Mouse (Mus musculus): ENCODE data around the gene Rita1. TPM values are rescaled to one million over a fixed set of nuclear protein-coding genes. Genes with fewer than 3 reads are reported as not detected.
A peak's percentile ranks its signal among the peaks of the same experiment; 100 is the strongest.

The Rita1 gene
- polyA plus RNA-seq, 1 experiment, result 8.0 TPM

- H3K27ac ChIP-seq (ENCODE audit: insufficient read depth, low read length), result no peak overlapping the region
- H3K4me3 ChIP-seq (ENCODE audit: extremely low read depth, insufficient read depth, insufficient read length), result no peak overlapping the region
Observed at GRCm38 (mm10) chr5:120611416-120611815, 973 bp downstream of the Rita1 start.

GRCm38 (mm10) chr5:120610906-120611305, 1.5 kb downstream of the Rita1 start:
- TF ChIP-seq POLR2A (IDR thresholded peaks at IDR 0.05; ENCODE audit: low read depth, low read length) (no peak), CTCF (IDR thresholded peaks at IDR 0.05; ENCODE audit: extremely low read depth, insufficient read depth, insufficient read length, insufficient replicate concordance) (no peak)
- no peak for DNase-seq (ENCODE audit: low read depth in 1 of 2, low spot score in 2 of 2)
- Histone ChIP-seq H3K27ac (ENCODE audit: insufficient read depth, low read length) (no peak overlapping the region), H3K27me3 (ENCODE audit: control insufficient read depth, insufficient read depth, low read length) (no peaks in the 10 kb centered on the region), H3K36me3 (ENCODE audit: control insufficient read depth, insufficient read depth, low read length) (no peaks in the 10 kb centered on the region; the same call in 1 of the 2 replicates), H3K4me3 (ENCODE audit: extremely low read depth, insufficient read depth, insufficient read length) (no peak overlapping the region), H3K4me1 (ENCODE audit: control insufficient read depth, insufficient read depth, insufficient read length) (no peaks in the 10 kb centered on the region; the same call in 1 of the 2 replicates)
- WGBS, result 89% methylated on average over 5 of the region's 5 CpGs

More at GRCm38 (mm10) chr5:120611416-120611815, 973 bp downstream of the Rita1 start:
- DNase-seq (ENCODE audit: low read depth in 1 of 2, low spot score in 2 of 2), result no peak
- TF ChIP-seq POLR2A (IDR thresholded peaks at IDR 0.05; ENCODE audit: low read depth, low read length), result no peak
- TF ChIP-seq CTCF (IDR thresholded peaks at IDR 0.05; ENCODE audit: extremely low read depth, insufficient read depth, insufficient read length, insufficient replicate concordance), result no peak
- Histone ChIP-seq H3K36me3 (ENCODE audit: control insufficient read depth, insufficient read depth, low read length) (no peaks in the 10 kb centered on the region; the same call in 1 of the 2 replicates), H3K4me1 (ENCODE audit: control insufficient read depth, insufficient read depth, insufficient read length) (no peaks in the 10 kb centered on the region; the same call in 1 of the 2 replicates), H3K27me3 (ENCODE audit: control insufficient read depth, insufficient read depth, low read length) (no peaks in the 10 kb centered on the region)
- WGBS, result 82% methylated on average over 8 of the region's 8 CpGs

GRCm38 (mm10) chr5:120609246-120609775, 3.1 kb downstream of the Rita1 start:
- TF ChIP-seq POLR2A (IDR thresholded peaks at IDR 0.05; ENCODE audit: low read depth, low read length) (no peak), CTCF (IDR thresholded peaks at IDR 0.05; ENCODE audit: extremely low read depth, insufficient read depth, insufficient read length, insufficient replicate concordance) (no peak)
- no peaks in the 10 kb centered on the region; the same call in 1 of the 2 replicates for H3K4me1 ChIP-seq (ENCODE audit: control insufficient read depth, insufficient read depth, insufficient read length)
- no peak for DNase-seq (ENCODE audit: low read depth in 1 of 2, low spot score in 2 of 2)

GRCm38 (mm10) chr5:120607335-120607734, 5.1 kb downstream of the Rita1 start:
- TF ChIP-seq POLR2A (IDR thresholded peaks at IDR 0.05; ENCODE audit: low read depth, low read length), result no peak
- TF ChIP-seq CTCF (IDR thresholded peaks at IDR 0.05; ENCODE audit: extremely low read depth, insufficient read depth, insufficient read length, insufficient replicate concordance), result no peak
- Histone ChIP-seq H3K27me3 (ENCODE audit: control insufficient read depth, insufficient read depth, low read length) (no peaks in the 10 kb centered on the region), H3K36me3 (ENCODE audit: control insufficient read depth, insufficient read depth, low read length) (no peaks in the 10 kb centered on the region), H3K4me1 (ENCODE audit: control insufficient read depth, insufficient read depth, insufficient read length) (no peaks in the 10 kb centered on the region; the same call in 1 of the 2 replicates), H3K27ac (ENCODE audit: insufficient read depth, low read length) (no peak overlapping the region), H3K4me3 (ENCODE audit: extremely low read depth, insufficient read depth, insufficient read length) (no peak overlapping the region)
- DNase-seq (ENCODE audit: low read depth in 1 of 2, low spot score in 2 of 2), result no peak
- WGBS, result 91% methylated on average over 3 of the region's 3 CpGs

More at GRCm38 (mm10) chr5:120609246-120609775, 3.1 kb downstream of the Rita1 start:
- Histone ChIP-seq H3K4me3 (ENCODE audit: extremely low read depth, insufficient read depth, insufficient read length) (no peak overlapping the region), H3K27me3 (ENCODE audit: control insufficient read depth, insufficient read depth, low read length) (no peaks in the 10 kb centered on the region), H3K27ac (ENCODE audit: insufficient read depth, low read length) (no peak overlapping the region), H3K36me3 (ENCODE audit: control insufficient read depth, insufficient read depth, low read length) (no peaks in the 10 kb centered on the region)
- 84% methylated on average over 16 of the region's 16 CpGs for WGBS

GRCm38 (mm10) chr5:120606590-120607200, 5.7 kb downstream of the Rita1 start:
- H3K27me3 ChIP-seq (ENCODE audit: control insufficient read depth, insufficient read depth, low read length), result no peaks in the 10 kb centered on the region
- H3K27ac ChIP-seq (ENCODE audit: insufficient read depth, low read length), result no peak overlapping the region
- H3K36me3 ChIP-seq (ENCODE audit: control insufficient read depth, insufficient read depth, low read length), result no peaks in the 10 kb centered on the region
- TF ChIP-seq POLR2A (IDR thresholded peaks at IDR 0.05; ENCODE audit: low read depth, low read length), result no peak
- no peak for TF ChIP-seq CTCF (IDR thresholded peaks at IDR 0.05; ENCODE audit: extremely low read depth, insufficient read depth, insufficient read length, insufficient replicate concordance)
- no peaks in the 10 kb centered on the region; the same call in 1 of the 2 replicates for H3K4me1 ChIP-seq (ENCODE audit: control insufficient read depth, insufficient read depth, insufficient read length)
- H3K4me3 ChIP-seq (ENCODE audit: extremely low read depth, insufficient read depth, insufficient read length), result no peak overlapping the region
- WGBS, result 86% methylated on average over 25 of the region's 25 CpGs
- DNase-seq (ENCODE audit: low read depth in 1 of 2, low spot score in 2 of 2), result no peak

- no peak overlapping the region for H3K27ac ChIP-seq (ENCODE audit: insufficient read depth, low read length)
- DNase-seq (ENCODE audit: low read depth in 1 of 2, low spot score in 2 of 2), result peak; percentile 77 to 80
- whole genome bisulfite sequencing, result 2% methylated on average over 8 of the region's 8 CpGs
- H3K27me3 ChIP-seq (ENCODE audit: control insufficient read depth, insufficient read depth, low read length), result no peaks in the 10 kb centered on the region
- no peaks in the 10 kb centered on the region for H3K36me3 ChIP-seq (ENCODE audit: control insufficient read depth, insufficient read depth, low read length)
- H3K4me3 ChIP-seq (ENCODE audit: extremely low read depth, insufficient read depth, insufficient read length), result no peak overlapping the region
- no peaks in the 10 kb centered on the region; the same call in 1 of the 2 replicates for H3K4me1 ChIP-seq (ENCODE audit: control insufficient read depth, insufficient read depth, insufficient read length)
- no peak for TF ChIP-seq POLR2A (IDR thresholded peaks at IDR 0.05; ENCODE audit: low read depth, low read length)
- peak; percentile 77; the same call in 1 of the 2 replicates for TF ChIP-seq CTCF (IDR thresholded peaks at IDR 0.05; ENCODE audit: extremely low read depth, insufficient read depth, insufficient read length, insufficient replicate concordance)
Observed at GRCm38 (mm10) chr5:120605688-120606087, 6.7 kb downstream of the Rita1 start.

GRCm38 (mm10) chr5:120605241-120605661, 7.1 kb downstream of the Rita1 start:
- Histone ChIP-seq H3K27ac (ENCODE audit: insufficient read depth, low read length) (no peak overlapping the region), H3K36me3 (ENCODE audit: control insufficient read depth, insufficient read depth, low read length) (no peaks in the 10 kb centered on the region), H3K4me1 (ENCODE audit: control insufficient read depth, insufficient read depth, insufficient read length) (no peaks in the 10 kb centered on the region; the same call in 1 of the 2 replicates), H3K4me3 (ENCODE audit: extremely low read depth, insufficient read depth, insufficient read length) (peak overlapping the region; percentile 5; the same call in 1 of the 2 replicates), H3K27me3 (ENCODE audit: control insufficient read depth, insufficient read depth, low read length) (no peaks in the 10 kb centered on the region)
- no peak for TF ChIP-seq CTCF (IDR thresholded peaks at IDR 0.05; ENCODE audit: extremely low read depth, insufficient read depth, insufficient read length, insufficient replicate concordance)
- TF ChIP-seq POLR2A (IDR thresholded peaks at IDR 0.05; ENCODE audit: low read depth, low read length), result no peak
- WGBS, result 8% methylated on average over 10 of the region's 10 CpGs
- DNase-seq (ENCODE audit: low read depth in 1 of 2, low spot score in 2 of 2), result no peak
